Mouse (Mus musculus) MEL (cell line): Measurements from ENCODE around the gene Ly6c1.
"Not testable (repeated sequence)": the region's sequence is repeated elsewhere in the genome, so short reads cannot be mapped to it uniquely, and the experiment has no call there.

Source experiments
- EP300 ChIP-seq, 2 experiments: IDR thresholded peaks; 2 replicates each; pipeline ENCODE4 v1.6.1; 2011; ENCODE audit warnings: improper control_type of control experiment in 2 of 2, low read length in 2 of 2, low read depth in 1 of 2, mild to moderate bottlenecking in 1 of 2
- ZNF384 ChIP-seq: IDR thresholded peaks from 2 replicates; pipeline ENCODE4 v1.6.1; 2012; ENCODE audit warnings: low read depth, mild to moderate bottlenecking, inconsistent platforms, low read length, improper control_type of control experiment

GRCm38 (mm10) chr15:75062030-75062574 is 13.5 kb upstream of the Ly6c1 start:
- TF ChIP-seq EP300 (IDR thresholded peaks at IDR 0.05; ENCODE audit: low read depth in 1 of 2, low read length in 2 of 2); ZNF384: not testable (repeated sequence)
